Mouse (Mus musculus) forebrain, embryonic 16.5 days (tissue): ENCODE results near the gene Atxn2. TPM values are rescaled to one million over a fixed set of nuclear protein-coding genes. Genes with fewer than 3 reads are reported as not detected.

Experiments used
- ATAC-seq: fragments of 200-750 bp; cut with Nextera tagmentation; 2 replicates; pipeline ENCODE4 v1.8.0; 2017; ENCODE audit warnings: mild to moderate bottlenecking, moderate library complexity
- H3K27ac ChIP-seq: fragments of 300-500 bp; sonication (generic); 2 replicates; pipeline ENCODE4 v1.5.1; 2014; ENCODE audit warnings: low read length, control low read depth
- H3K27me3 ChIP-seq: fragments of 300-500 bp; sonication (generic); replicated peaks from 2 replicates; pipeline ENCODE4 v1.6.1; 2014; ENCODE audit warnings: low read length; ENCODE audit not compliant: control insufficient read depth, insufficient read depth
- H3K36me3 ChIP-seq: fragments of 300-500 bp; sonication (generic); 2 replicates; pipeline ENCODE4 v1.6.1; 2014; ENCODE audit not compliant: control insufficient read depth, insufficient read depth
- H3K4me1 ChIP-seq: fragments of 300-500 bp; sonication (generic); replicated peaks from 2 replicates; pipeline ENCODE4 v1.6.1; 2014; ENCODE audit warnings: low read length; ENCODE audit not compliant: control insufficient read depth, insufficient read depth
- H3K4me2 ChIP-seq: fragments of 300-500 bp; sonication (generic); 2 replicates; pipeline ENCODE4 v1.6.1; 2014; ENCODE audit warnings: mild to moderate bottlenecking, low read length, control low read depth
- H3K4me3 ChIP-seq: fragments of 300-500 bp; sonication (generic); replicated peaks from 2 replicates; pipeline ENCODE4 v1.5.1; 2014; ENCODE audit warnings: mild to moderate bottlenecking, low read length, control low read depth
- H3K9ac ChIP-seq: fragments of 300-500 bp; sonication (generic); replicated peaks from 2 replicates; pipeline ENCODE4 v1.6.1; 2014; ENCODE audit warnings: low read depth, low read length, control low read depth
- H3K9me3 ChIP-seq: fragments of 300-500 bp; sonication (generic); 2 replicates; pipeline ENCODE4 v1.6.1; 2016; ENCODE audit warnings: low read length; ENCODE audit not compliant: control insufficient read depth
- WGBS: fragments of 180-500 bp; shearing (Covaris S2); extraction: QIAGEN DNeasy Blood & Tissue Kit; methylation state at CpG from one replicate; pipeline ENCODE4 v1.1.7; 2014; 5-methylcytosine and 5-hydroxymethylcytosine counted together
- polyA plus RNA-seq: library from polyadenylated mRNA; unstranded; fragments of >200 nt; fragmentation: Nextera tagmentation; extraction: Ambion mirVana; gene quantifications from 2 replicates; pipeline ENCODE4 v1.2.1, GENCODE M21; 2015

The Atxn2 gene
- polyA plus RNA-seq, 1 experiment from 2014 or later: 58.3 TPM

DNA sequence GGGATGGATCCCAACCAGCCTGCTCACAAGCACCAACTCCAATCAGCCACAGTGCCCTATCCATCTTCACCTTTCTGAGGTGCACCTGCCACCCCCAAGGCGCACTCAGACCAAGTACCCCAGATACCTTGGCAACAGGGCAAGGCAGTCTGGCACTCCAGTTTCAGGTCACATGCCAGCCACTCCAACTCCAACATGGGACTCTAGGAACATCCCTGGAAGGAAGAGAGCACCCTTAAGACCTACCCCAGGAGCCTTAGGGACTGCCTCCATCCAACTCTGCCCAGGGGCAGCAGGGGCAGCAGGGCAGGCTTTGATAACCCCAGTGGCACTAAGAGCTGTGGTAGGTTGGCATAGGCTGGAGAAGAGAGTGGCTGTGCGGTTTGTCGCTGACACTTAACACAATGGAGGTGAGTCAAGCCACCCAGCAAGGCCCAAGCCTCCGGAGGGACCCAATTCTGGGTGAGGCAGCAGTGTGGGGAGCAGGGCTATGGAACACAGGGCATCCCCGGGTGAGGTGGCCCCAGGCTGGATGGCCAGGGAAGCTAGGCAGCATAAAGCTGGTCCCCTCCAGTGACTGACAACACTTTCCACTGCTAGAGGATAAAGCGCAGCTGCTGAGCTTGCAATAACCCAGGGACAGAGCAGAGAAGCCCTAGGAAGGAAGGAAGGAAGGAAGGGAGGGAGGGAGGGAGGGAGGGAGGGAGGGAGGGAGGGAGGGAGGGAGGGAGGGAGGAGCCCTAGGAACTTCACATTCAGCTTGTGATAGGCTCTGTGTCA, 121.4 kb downstream of the Atxn2 start:
- no peak for ATAC-seq
- Histone ChIP-seq H3K4me1 (peaks cover 38% of the 10 kb centered on the region), H3K9me3 (no peaks in the 10 kb centered on the region), H3K27me3 (peaks cover 9% of the 10 kb centered on the region), H3K36me3 (no peaks in the 10 kb centered on the region), H3K4me2 (no peak overlapping the region), H3K4me3 (no peak overlapping the region), H3K9ac (no peak overlapping the region), H3K27ac (no peak overlapping the region)
- WGBS: 78% methylated on average over 6 of the region's 6 CpGs

DNA sequence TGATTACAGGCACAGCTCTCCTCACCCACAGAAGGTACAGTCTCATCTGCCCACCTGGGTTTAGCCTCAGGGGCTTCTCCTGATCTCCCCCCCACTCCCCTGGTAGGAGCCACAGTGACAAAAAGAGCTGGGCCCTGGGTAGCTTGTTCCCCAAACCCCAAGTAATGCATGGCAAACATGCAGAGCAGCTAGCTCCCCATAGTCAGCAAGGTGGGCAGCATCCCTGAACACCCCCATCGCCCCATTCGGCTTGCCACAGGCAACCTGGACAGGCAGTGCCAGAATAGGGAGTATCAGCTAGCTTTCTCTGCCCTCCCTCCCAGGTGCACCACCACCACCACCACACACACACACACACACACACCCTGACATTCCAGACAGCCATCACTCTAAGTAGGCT, 122.0 kb downstream of the Atxn2 start:
- WGBS: 81% methylated on average over 2 of the region's 2 CpGs
- Histone ChIP-seq H3K4me2 (no peak overlapping the region), H3K9me3 (no peaks in the 10 kb centered on the region), H3K4me1 (peaks cover 38% of the 10 kb centered on the region), H3K4me3 (no peak overlapping the region), H3K9ac (no peak overlapping the region), H3K27me3 (peaks cover 13% of the 10 kb centered on the region), H3K27ac (no peak overlapping the region), H3K36me3 (no peaks in the 10 kb centered on the region)
- no peak for ATAC-seq

- Histone ChIP-seq H3K4me1 (peaks cover 37% of the 10 kb centered on the region), H3K27ac (no peak overlapping the region), H3K27me3 (peaks cover 17% of the 10 kb centered on the region), H3K9ac (no peak overlapping the region), H3K9me3 (no peaks in the 10 kb centered on the region), H3K4me2 (no peak overlapping the region), H3K4me3 (no peak overlapping the region), H3K36me3 (no peaks in the 10 kb centered on the region)
- WGBS: 78% methylated on average over 10 of the region's 10 CpGs
- ATAC-seq: no peak
These were observed 122.6 kb downstream of the Atxn2 start for GRCm38 (mm10) chr5:121833572-121834240.

GRCm38 (mm10) chr5:121834241-121834606, 123.1 kb downstream of the Atxn2 start:
- Histone ChIP-seq H3K36me3 (no peaks in the 10 kb centered on the region), H3K4me2 (no peak overlapping the region), H3K4me1 (peaks cover 36% of the 10 kb centered on the region), H3K9ac (no peak overlapping the region), H3K27ac (no peak overlapping the region), H3K27me3 (peaks cover 21% of the 10 kb centered on the region), H3K4me3 (no peak overlapping the region), H3K9me3 (no peaks in the 10 kb centered on the region)
- no peak for ATAC-seq
- WGBS: 88% methylated on average over 7 of the region's 7 CpGs

DNA sequence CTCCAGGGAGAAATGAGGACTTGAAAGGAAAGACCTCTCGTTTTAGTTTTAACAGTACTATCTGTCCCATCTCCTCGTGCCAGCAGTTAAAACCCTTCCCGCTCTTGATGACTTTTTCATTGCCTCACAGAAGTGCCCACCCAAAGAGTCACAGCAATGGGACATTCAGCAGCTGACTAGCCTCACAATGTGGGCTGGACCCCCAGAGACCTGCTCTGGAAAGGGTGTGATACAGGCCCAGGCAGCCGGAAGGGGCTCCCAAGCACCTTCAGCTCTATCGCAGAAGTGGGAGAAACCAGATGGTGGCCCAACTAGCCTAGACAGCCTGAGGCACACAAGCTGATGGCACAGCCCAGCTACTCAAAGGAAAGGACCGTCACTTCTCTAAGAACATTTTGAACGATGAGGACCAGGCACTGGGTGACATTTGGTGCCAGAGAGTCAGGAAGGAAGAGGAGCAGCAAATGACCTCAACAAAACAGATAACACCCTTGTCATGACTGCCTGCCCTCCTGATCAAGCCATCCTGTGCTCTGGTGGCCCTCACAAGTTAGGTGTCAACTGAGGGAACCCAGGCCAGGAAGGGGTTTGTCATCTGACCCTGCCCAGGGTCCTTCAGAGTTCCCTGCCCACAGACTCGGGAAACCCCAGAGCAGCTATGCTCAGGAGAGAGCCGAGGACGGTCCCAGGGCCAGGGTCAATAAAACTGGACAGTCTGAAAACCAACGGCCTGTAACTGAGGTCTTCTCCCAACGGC, 124.0 kb downstream of the Atxn2 start:
- no peaks in the 10 kb centered on the region for H3K36me3 ChIP-seq
- H3K27me3 ChIP-seq: peaks cover 24% of the 10 kb centered on the region

GRCm38 (mm10) chr5:121835949-121836691, 125.0 kb downstream of the Atxn2 start:
- peaks cover 24% of the 10 kb centered on the region for H3K27me3 ChIP-seq
- peak overlapping the region; percentile 97 for H3K4me2 ChIP-seq
- 0% methylated on average over 40 of the region's 51 CpGs for WGBS
- H3K4me3 ChIP-seq: peak overlapping the region; percentile 58
- no peaks in the 10 kb centered on the region for H3K36me3 ChIP-seq
- ATAC-seq: peak; percentile 15; the same call in 1 of the 2 replicates
- H3K9me3 ChIP-seq: peaks cover 1% of the 10 kb centered on the region; the same call in 1 of the 2 replicates
- peak overlapping the region; percentile 79 for H3K9ac ChIP-seq
- H3K4me1 ChIP-seq: peaks cover 35% of the 10 kb centered on the region
- H3K27ac ChIP-seq: no peak overlapping the region

More for the DNA sequence above, 124.0 kb downstream of the Atxn2 start:
- Histone ChIP-seq H3K4me1 (peaks cover 35% of the 10 kb centered on the region), H3K9me3 (no peaks in the 10 kb centered on the region), H3K27ac (no peak overlapping the region), H3K4me3 (peak overlapping the region; percentile 58), H3K9ac (no peak overlapping the region), H3K4me2 (peak overlapping the region; percentile 97)
- 54% methylated on average over 12 of the region's 12 CpGs for whole genome bisulfite sequencing
- ATAC-seq: no peak

GRCm38 (mm10) chr5:121836692-121837415, 125.7 kb downstream of the Atxn2 start:
- Histone ChIP-seq H3K4me3 (peak overlapping the region; percentile 58), H3K27ac (no peak overlapping the region), H3K4me2 (peak overlapping the region; percentile 97), H3K9ac (peak overlapping the region; percentile 79), H3K4me1 (peaks cover 35% of the 10 kb centered on the region), H3K36me3 (no peaks in the 10 kb centered on the region), H3K9me3 (peaks cover 2% of the 10 kb centered on the region; the same call in 1 of the 2 replicates), H3K27me3 (peaks cover 27% of the 10 kb centered on the region)
- WGBS: under 1% methylated on average over 75 of the region's 77 CpGs
- peak; percentile 63 for ATAC-seq

GRCm38 (mm10) chr5:121837441-121838340, 126.6 kb downstream of the Atxn2 start, which contains the start of gene Sh2b3:
TSS of gene Sh2b3 (minus strand) at chr5:121837646.
- no peak for ATAC-seq
- H3K27me3 ChIP-seq: peaks cover 31% of the 10 kb centered on the region

More at GRCm38 (mm10) chr5:121837441-121838340, 126.6 kb downstream of the Atxn2 start, which contains the start of gene Sh2b3:
- no peak within 1 kb of the TSS for H3K27ac ChIP-seq
- H3K36me3 ChIP-seq: no peaks in the 10 kb centered on the region
- H3K9me3 ChIP-seq: peaks cover 2% of the 10 kb centered on the region; the same call in 1 of the 2 replicates
- peaks cover 37% of the 10 kb centered on the region for H3K4me1 ChIP-seq
- H3K4me3 ChIP-seq: peak within 1 kb of the TSS; percentile 58
- 1% methylated on average over 35 of the region's 35 CpGs for WGBS
- peak within 1 kb of the TSS; percentile 79 for H3K9ac ChIP-seq
- H3K4me2 ChIP-seq: peak within 1 kb of the TSS; percentile 97
